Mouse (Mus musculus) heart, adult 11 months (tissue): ENCODE results near the gene 4930519P11Rik.

ENCODE experiments used
- DNase-seq: peaks from one replicate; pipeline ENCODE4 v3.0.0; 2022

The 4930519P11Rik gene

DNA sequence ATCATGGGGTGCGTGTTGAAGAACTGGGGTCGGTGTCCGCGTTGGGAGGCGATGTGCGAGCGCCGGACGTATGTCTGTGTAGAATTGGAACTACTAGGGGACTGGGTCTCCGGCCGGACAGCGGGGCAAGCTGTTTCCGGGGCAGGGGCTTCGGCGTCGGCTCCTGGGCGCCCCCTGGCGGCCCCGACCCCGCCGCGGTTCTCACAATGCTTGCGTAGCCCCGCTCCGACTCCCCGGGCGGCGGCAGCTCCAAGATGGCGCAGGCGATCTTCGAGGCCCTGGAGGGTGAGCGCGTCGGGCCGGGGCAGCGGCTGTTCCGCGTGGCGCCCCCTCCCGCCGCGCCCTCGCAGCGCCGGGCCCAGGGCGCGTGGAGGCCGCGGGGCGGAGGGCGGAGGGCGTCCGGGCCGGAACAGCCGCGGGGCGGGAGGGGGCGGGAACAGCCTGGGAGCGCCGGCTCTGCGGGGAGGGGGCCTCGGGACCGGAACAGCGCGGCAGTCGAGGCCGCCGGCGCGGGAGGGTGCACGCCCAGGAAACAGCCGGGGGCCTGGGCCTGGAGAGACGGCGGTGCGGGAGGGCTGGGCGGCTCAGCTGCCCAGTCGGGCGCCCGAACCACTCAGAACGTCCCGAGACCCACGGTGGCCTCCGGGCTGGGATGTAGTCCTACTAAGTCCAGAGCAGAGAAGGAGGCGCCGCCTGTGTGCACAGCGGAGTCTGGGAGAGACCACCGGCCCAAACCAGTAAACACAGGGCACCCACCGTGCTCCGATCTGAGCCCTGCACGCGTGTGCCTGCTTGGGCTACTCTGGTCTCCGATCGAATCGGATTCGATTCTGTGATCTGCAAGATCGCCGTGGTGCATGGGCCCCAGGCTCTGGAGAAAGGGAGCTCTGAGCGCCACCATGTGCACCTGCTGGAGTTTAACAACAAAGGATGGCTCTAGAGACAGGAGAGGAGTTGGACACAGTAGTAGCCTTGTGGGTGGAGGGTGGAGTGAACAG lies at the start of gene 4930519P11Rik, which contains the start of gene Zfp341:
4930519P11Rik (minus strand) TSS at position 320 of the 998 bp plus-strand sequence.
Zfp341 (plus strand) TSS at position 180 of the 998 bp plus-strand sequence.
- DNase-seq = peak; percentile 99

DNA sequence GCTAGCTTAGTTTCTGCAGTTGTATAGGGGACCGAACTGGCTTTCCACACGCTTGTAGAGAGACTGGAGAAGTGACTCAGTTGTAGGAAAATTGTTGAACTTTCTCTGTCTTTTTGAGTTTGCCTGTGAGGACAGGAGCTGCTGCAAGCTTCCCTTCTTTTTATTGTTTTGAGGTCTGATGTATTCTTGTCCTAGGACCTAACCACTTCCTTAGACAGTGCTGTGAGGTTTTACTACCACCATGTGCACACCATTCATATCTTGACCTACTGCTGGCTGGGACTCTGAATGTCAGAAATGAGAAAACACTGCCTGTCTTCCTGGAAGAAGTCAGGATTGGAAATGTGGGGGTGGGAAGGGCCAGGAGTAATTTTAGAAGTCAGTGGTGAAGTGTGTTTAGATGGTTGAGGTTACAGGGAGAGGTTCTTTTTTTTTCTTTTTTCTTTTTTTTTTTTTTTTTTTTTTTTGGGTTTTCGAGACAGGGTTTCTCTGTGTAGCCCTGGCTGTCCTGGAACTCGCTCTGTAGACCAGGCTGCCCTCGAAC lies 46.4 kb upstream of the 4930519P11Rik start:
- DNase-seq = no peak

DNA sequence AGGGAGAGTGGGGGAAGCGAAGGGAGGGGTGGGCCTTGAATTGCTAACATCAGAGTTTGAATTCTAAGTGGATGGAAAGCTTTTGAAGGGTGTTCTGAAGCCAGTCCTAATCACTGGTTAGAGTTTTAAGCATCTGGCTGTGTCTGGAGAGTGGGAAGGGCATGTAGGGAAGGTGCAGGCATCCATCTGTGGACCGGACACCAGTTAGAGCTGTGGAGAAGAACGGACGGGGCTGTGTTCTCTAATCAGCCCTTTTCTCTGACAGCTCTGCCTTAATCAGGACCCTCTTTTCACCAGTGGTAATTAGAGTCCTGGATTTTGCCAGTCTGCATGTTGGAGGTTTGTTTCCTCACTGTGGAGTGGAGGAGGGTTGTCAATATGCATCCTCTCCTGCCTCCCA lies 45.8 kb upstream of the 4930519P11Rik start:
- peak; percentile 83 for DNase-seq

DNA sequence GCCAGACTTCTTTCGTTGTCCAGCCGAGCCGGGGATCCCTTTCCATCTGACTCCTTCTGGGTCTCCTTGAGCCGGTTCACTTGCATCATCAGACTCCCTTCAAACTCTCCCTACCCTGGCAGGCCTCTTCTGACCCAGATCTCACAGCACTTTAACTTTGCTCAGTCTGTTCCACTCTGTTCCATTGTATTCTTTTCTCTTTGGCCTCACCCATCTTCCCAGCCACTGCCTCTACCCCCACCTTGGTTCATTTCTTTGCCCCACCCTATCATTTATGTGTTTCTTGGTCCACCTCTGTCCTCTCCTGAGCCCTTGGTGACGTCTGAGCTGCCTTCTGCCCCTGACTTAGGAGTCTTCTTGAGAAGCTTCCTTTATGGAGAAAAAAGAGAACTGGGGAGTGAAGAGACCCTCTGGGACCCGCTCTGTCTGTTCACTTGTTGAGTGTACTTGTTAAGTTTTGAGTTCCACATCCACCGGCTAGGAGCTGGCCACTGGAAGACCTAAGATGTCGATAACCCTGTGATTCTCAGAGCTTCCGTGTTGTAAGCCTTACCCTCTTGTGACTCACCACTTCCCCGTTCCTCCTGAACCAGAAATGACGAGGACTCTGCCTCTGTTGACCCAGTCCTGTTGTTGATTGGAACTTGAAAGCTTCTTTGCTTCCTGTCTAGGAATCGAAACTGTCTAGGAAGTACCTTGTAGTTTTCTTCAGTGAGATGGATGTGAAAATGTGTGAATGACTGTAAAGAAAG lies 44.4 kb upstream of the 4930519P11Rik start:
- peak; percentile 97 for DNase-seq

DNA sequence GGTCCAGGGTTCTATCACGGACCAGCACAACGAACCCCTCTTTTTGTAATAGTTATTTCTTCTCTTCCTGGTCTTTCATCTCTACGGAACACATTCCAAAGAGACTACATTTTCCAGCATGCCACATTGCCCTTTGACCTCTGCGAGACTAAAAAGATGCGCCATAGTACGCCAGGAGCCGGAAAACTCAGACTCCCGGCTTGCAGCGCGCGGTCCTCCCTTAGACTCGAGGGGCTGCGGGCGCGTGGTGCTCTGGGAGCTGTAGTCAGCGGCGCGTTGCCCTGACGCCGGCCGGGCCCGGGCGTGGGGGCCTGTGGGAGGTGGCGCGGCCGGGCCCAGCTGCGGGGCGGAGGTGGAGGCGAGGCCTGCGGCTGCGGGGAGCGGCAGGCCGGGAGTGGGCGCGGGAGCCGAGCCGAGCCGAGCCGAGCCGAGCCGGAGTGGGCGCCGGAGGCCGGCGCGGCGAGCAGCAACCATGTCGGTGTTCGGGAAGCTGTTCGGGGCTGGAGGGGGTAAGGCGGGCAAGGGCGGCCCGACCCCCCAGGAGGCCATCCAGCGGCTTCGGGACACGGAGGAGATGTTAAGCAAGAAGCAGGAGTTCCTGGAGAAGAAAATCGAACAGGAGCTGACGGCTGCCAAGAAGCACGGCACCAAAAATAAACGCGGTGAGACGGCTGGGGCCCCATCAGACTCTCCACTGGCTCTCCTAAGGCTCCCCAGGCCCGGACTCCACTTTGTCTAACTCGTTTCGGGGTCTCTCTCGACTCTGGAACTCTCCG lies 43.7 kb upstream of the 4930519P11Rik start:
- DNase-seq = peak; percentile 100

DNA sequence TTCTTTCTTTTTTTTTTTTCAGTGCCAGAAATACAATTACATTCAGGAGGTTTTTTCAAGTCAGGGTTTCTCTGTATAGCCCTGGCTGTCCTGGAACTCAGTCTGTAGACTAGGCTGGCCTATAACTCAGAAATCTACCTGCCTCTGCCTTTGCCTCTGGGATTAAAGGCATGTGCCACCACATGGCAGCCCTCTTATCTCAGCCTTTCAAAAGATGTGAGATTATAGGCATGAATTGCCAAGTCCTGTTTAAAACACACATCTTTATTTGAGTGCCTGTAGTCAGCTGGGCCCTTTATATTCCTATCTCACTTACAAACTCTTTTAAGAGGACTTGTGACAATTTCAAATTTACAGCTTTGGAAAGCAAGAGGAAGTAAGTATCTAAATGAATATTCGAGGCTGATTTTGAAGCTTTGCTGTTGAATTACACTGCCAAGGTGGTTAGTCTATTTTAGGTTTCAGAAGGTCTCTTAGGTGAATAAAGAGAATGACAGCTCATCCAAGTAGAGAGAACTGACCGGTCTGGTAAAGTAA lies 42.7 kb upstream of the 4930519P11Rik start:
- no peak for DNase-seq

DNA sequence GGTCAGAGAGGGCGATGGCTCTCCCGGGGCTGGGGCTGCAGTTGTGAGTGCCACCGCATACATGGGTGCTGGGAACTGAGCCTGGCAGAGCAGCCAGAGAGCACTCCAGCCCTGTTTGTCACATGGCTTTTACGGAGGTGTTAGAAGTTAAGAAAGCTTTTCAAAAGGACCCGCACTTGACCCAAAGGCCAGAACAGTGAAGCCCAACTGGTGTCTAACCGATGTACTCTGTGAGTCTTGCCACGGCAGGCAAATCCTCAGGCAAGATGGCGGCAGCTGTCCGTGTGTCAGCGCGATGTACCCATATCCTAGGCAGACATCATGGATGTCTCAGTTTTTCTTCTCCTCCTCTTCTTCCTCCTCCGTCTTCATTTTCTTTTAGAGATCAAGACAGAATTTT lies 41.7 kb upstream of the 4930519P11Rik start:
- DNase-seq = peak; percentile 90

DNA sequence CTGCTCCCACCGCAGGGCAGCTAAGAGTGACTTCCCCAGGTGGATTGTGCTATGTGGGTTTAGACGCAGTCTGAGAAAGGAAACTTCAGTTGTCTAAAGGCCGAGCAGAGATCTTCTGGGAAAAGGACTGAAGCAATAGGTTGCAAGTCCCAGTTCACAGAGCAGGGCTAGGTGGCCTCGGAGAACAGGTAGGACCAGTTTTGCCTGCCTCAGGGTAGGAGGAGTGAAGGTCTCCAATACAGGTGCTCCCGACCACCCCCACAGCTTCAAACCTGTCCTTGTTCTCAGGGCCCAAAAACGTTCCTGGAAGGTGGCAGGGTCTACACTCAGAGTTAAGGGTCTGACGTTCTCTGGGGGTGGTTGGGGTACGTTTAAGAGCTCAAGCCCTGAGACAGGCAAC lies 38.1 kb upstream of the 4930519P11Rik start, which contains the start of gene Chmp4b:
Chmp4b (plus strand) TSS at position 343 of the 400 bp plus-strand sequence.
- no peak for DNase-seq

DNA sequence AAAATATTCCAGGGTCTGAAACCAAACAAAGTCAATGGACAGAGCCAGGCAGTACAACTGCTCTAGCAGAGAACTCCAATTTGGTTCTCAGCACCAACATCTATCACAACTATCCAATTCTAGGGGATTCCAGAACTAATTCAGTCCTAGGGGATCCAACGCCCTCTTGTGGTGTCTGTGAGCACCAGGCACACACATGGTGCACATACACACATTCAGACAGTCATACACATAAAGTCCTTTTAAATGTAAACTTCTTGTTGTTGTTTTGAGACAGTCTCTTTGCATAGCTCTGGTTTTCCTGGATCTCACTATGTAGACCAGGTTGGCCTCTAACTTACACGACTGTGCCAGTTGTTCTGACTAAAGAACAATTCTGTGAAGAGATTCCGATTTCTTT lies 37.2 kb upstream of the 4930519P11Rik start:
- DNase-seq = peak; percentile 66

DNA sequence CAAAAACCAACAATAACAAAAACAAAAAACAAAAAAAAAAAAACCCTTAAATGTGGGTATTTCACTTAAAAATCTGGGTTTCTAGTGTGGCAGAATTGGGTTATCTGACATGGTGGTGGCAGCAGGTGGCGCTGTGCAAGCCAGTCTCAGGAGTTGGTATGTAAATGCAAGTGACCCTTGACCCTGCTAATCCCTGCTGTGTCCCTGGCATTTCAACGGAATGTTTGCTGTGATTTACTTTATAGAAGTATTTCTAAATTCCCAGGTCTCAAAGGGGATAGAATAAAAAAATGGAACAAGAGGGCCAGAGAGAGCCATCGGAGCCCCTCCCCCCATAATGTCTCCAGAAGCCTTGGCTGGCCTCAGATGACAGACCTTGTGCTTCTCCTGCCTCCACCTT lies 34.8 kb upstream of the 4930519P11Rik start:
- DNase-seq = peak; percentile 83

DNA sequence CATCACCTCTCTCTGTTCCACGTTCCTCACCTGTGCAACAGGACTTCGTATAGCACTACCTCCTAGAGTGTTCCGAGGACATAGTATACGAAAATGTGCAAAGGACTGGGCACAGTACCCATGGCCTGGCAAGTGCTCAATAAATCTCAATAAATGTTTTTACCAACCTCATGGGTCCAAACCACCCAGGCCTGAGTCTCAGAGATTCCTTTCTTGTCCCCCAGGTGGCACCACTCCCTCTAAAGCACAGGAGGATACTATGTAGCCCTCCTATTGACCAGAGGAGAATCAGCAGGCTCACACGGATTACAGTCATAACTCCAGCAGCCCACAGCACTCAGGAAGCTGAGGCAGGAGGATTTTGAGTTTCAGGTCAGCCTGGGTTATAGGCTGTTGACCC lies 33.4 kb upstream of the 4930519P11Rik start:
- peak; percentile 87 for DNase-seq

DNA sequence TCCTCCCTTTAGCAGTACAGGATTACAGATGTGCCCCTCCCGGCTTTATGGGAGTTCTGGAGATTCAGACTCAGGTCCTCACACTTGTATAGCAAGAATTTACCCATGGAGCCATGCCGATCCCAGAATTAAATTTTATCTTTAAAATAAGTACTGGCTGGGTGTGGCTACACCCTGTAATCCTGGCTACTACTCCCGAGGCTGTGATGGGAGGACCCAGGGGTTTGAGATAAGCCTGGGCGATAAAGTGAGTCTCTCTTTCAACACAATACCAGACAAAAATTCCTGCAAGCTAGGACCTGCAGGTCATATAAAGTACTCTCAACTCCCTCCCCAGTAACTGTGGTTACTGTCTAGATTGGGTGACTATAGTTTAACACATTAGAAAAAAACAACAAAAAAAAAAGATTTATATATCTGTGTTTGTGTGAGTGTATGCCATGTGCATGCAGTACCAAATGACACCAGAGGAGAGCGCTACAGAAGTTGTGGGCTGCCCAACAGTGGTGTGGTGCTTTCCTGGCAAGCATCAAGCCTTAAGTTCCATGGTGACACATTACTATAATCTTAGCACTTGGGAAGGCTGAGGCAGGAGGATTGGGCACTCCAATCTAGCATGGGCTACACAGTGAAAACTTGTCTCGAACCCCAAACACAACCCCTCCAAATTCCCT lies 29.6 kb upstream of the 4930519P11Rik start:
- peak; percentile 80 for DNase-seq

DNA sequence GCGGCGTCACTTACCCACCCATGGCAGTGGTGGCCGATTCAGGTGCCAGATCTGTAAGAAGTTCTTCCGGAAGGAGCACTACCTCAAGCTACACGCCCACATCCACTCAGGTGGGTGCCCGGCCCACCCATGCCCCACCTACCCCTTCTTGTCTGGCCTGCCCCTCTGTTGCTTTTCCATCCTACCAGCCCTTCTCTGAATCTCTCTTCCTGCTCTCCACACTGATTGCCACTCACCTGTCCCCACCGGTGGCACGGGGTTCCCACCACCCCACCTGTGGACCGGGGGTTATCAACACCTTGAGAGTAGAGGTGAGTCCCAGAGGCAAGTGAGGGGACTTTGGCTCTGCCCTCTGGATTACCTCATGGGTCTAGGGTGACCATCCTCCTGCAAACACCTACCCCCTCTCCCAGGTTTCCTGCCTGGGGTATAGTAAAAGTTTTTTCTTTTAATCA lies 28.8 kb upstream of the 4930519P11Rik start:
- peak; percentile 83 for DNase-seq

DNA sequence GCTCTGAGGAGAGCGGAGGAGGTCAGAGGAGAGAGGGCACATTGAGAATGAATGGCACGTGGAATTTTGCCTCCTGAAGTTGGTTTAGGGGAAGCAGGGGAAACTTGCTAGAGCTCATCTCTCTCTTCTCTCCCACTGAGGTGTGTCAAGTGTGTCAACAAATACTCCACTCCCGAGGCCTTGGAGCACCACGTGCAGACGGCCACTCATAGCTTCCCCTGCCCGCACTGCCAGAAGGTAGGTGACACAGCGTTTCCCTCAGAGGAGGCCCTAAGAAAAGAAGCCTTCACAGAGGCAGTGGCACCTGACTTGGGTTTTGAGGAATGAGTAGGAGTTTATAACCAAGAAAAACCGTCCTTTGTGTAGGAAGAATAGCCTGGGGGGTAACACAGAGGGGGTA lies 27.9 kb upstream of the 4930519P11Rik start:
- no peak for DNase-seq

DNA sequence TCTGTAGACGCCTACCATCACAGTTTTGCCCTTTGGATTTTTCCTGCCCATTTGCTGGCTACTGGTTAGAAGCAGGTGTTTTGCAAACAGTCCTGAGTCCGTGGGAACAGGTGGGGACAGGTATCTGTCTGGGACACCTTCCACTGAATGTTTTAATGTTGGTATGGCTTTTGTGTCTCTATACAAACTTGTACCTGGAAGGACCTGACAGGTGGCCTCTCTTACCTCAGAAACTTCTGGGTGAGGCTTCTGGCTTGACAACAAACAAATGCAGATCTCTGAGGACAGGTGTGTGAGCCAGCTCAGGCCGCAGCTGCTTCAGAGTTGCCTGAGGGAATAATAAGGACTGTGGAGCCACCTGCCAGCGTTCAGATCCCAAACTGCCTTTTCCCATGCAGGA lies 25.9 kb upstream of the 4930519P11Rik start:
- DNase-seq = no peak

DNA sequence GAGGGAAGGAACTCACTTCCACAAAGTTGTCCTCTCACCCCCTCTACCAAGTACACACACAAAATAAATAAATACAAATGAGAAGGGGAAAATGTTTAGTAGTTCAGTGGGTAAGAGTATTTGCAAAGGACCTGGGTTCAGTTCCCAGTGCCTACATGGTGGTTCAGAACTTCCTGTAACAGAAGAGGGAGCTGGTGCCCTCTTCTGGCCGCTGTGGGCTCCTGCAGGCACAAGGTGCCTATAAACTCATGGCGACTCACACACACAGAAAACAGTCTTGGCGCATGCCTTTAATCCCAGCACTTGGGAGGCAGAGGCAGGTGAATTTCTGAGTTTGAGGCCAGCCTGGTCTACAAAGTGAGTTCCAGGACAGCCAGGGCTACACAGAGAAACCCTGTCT lies 25.3 kb upstream of the 4930519P11Rik start:
- no peak for DNase-seq

DNA sequence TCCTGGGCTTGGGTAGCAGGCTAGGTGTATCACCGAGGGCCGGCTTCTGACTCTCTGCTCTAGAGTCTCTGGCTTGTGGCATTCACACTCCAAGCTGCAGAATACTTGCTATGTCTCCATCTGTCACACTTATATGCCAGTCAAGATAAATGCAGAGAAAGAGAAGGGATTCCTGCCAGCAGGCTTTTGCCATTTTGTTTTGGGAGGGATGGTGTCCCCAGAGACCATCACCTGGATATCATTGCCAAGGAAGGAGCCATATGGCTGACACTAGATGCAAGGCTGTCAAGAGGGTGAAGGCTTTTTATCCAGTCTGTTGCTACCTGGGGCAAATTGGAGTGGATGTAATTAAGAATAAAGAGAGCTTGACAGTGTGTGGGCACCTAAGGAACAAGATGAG lies 22.6 kb upstream of the 4930519P11Rik start:
- no peak for DNase-seq

DNA sequence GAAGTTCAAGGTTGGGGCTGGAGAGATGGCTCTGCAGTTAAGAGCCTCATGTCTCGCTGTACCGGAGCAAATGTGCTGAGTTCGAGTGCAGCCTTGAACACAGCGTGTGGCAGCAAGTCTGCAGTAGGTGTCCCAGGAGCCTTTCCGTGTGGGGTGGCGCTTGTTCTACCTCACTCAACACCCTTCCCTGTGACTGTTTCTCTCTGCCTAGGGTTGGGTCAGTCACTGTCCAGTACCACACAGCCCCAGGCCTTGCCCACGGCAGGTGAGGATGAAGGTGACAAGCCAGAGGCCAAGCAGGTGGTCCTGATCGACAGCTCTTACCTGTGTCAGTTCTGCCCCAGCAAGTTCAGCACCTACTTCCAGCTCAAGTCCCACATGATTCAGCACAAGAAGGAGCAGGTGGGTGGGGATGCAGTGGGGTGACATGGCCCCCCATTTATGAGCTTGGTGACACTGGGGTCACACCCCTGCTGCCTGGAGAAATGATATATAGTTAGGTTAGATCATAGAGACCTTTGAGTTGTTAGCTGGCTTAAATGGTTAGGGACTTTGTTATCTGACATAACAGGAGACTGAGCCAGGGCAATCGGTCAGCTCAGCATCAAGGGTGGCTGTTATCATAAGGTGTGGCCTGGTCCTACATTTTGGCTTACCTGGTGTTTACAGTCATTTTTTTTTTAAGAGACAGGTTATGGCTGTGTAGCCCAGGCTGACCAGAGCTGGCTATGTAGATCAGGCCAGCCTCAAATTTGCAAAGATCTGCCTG lies 20.8 kb upstream of the 4930519P11Rik start:
- DNase-seq = peak; percentile 80

DNA sequence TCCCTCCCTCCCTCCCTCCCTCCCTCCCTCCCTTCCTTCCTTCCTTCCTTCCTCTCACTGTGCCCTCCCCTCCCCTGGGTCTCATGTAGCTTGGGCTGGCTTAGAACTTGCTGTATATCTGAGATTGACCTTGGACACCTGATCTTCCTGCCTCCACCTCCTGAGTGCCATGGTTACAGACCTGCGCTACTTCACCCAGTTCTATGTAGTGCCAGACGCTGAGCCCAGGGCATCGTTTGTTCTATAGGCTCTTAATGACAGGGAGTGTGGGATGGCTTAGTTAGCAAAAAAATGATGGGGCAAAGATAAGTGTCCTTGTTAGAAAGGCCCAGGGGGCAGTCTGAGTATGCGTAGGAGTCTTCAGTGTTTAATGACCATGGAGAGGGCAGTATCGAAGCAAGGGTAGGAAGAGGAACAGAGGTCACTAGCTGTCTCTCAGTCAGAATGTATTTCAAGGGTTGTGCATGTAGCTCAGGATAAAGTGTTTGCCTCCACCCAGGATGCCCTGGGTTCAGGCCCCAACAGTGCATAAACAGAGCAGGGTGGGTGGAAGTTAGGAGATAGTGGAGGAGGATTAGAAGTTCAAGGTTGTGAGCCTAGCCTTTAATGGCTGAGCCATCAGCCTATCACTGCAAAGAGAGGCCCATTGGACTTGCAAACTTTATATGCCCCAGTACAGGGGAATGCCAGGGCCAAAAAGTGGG lies 20.0 kb upstream of the 4930519P11Rik start:
- DNase-seq = no peak

DNA sequence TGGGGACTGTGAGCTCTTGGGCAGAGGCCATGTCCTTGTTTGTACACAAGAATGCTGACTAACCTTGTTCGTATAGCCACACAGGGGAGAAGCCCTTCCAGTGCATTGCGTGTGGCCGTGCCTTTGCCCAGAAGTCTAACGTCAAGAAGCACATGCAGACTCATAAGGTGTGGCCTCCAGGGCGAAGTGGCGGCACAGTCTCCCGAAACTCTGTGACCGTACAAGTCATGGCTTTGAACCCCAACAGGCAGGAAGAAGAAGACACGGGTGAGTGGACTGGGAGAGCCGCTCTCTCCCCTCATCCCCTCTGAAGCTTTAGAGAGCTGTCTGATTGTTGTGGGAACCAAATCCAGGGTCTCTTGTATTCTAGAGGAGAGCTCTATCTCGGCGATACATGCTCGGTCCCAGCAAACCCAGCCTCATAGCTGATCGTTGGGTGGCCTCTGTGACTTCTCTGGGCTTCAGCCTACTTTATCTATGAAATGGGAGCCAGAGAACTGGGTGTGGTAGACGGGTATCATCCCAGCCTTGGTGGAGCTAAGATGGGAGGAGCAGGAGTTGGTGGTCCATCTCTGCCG lies 19.1 kb upstream of the 4930519P11Rik start:
- DNase-seq = peak; percentile 68
